Mouse (Mus musculus): ENCODE results near the gene Telo2. TPM values are rescaled to one million over a fixed set of nuclear protein-coding genes. Genes with fewer than 3 reads are reported as not detected.

The Telo2 gene
- total RNA-seq, 2 experiments from 2014 or later: 11.1 to 14.5 TPM

DNA sequence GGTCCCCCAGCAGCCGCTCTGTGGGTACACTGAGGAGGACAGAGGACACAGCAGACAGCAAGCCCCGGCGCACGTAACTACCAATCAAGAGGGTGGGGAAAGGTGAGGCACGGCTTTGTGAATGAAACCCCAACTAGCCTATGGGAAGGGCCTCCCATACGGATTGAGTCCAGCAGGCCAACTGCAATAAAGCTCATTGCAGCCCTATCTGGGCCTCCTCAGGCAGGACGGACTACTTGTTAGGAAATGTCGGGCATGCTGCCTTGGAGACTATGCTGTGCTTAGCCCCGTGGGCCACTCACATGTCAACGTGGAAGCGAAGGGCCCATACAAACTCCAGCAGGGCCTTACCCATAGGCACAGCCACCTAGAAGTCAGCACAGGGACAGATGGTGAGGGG, 14.4 kb downstream of the Telo2 start:
- no peak for DNase-seq

DNA sequence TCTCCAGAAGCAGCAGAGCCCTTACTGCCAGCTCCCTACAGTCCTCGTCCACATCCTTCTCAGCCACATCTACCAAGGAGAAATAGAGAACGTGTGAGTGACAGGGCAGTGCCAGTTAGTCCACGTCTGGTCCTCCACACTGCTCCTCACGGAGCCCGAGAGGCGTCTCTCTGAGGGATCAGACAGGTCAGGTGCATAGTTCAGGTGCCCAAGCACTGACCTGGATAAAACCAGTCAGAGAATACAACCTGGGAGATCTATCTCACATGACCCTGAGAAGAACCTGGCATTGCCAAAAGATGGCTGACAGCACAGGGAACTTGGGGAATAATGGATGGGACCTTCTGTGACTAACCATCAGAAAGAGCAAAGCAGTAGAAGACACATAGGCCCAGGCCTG, 15.7 kb downstream of the Telo2 start:
- DNase-seq: no peak

DNA sequence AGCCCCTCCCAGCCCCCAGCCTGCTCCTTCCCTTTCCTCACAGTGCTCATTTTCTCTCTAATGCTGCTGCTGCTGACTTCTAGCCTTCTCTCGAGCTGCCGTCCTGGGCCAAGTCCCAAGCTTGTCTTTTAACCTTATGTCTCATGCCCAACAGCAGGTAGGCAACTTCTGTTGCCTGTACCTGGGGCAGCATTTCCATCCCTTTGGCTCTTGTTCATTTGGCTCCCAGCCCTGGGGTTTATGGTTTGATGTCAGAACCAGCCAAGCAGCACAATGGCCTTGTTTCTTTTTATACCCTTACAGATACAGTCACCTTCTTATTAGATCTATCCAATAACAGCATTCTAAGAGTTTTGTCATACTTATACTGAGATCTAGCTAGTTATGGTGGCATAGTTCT, 19.5 kb downstream of the Telo2 start:
- DNase-seq: no peak

DNA sequence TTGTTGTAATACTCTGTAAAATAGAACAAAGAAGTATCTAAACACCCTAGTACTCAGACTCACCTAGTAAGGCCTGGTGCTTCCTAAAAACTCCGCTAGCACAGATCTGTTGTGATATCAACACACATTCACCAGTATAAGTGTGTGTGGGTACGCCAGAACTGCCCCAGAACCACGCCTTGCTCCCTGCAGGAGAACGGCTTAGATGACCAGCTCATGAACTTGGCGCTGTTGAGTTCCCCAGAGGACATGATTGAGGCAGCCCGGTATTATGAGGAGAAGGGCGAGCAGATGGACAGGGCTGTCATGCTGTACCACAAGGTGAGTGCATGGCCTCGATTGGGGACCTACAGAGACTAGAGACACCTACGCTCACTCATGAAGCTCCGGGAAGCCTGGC, 25.3 kb downstream of the Telo2 start:
- no peak for DNase-seq

DNA sequence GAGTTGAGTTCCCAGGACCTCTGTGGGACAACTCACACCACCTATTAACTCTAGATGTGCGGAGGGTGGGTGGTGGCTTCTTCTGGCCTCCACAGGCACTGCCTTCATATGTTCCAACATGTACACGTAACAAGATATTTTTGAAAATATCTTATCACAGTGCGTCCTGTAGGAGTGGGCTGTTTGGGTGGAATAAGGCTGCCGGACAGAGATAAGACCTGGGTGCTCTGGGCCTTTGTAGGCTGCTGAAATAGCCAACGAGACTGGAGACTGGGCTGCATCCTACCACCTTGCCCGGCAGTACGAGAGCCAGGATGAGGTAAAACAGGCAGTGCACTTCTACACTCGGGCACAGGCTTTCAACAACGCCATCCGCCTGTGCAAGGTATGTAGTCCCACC, 26.6 kb downstream of the Telo2 start:
- DNase-seq: no peak

DNA sequence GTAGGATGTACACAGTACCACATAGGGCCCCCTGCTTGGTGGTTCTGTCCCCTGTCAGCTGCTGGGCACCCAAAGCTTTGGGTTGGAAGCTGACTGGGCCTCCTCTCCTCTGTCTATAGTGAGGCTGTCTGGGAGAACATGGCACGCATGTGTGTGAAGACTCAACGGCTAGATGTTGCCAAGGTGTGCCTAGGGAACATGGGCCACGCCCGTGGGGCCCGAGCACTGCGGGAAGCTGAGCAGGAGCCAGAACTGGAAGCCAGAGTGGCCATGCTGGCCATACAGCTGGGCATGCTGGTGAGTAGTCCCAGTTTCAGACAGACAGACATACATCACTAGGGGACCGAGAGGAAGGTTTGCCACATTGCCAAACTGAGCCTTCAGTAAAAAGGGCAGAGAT, 29.0 kb downstream of the Telo2 start:
- DNase-seq: no peak

DNA sequence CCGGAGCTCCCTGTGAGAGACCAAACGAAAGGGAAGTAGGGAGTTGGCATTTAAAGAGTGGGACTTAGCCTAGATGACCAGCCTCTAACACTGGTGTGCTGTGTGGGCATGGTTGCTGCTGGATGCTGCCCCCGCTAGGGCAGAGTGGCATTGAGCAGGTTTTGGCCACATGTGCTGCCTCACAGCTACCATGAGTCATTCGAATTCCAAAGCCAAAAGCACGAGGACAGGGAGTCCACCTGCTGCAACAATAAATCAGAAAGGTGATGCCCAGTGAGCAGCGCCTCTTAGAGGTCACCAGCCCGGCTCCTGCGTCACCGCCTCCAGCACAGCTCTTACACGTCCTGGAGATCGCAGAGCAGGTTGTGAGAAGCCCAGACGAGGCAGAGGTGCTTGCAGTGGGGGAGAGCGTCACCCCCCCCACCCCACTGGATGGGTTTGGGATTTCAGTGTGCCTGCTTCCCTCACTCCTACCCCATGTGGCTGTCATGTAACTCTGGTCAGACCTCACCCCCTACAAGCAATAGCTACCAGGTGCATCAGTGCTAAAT, 30.9 kb downstream of the Telo2 start:
- no peak for DNase-seq

DNA sequence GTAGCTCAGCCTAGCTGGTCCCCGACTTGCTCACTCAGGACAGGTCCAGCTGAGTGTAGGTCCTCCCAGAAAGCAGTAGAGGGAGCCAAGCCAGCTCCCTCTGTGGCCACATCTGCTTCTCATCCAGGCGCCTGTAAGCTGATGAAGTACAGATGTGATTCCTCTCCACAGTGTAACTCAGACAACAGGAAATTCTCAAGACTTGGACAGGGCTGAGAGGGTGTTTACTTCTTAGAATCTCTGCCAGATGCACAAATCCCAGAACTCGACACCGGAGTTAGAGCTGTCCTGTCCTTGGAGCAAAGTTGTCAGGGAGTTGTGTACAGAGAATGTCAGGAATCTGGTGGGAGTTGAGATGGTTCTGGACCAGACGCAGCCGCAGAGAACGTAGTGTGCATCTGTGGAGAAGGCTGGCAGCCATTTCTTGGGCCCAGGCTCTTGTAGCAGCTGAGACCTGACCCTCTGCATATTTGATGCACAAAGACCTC, 32.3 kb downstream of the Telo2 start, which contains the start of gene Tmem204:
Gene Tmem204, minus strand, starts transcription at position 148 of the 488 bp plus-strand sequence.
- peak; percentile 83 to 93 for DNase-seq

DNA sequence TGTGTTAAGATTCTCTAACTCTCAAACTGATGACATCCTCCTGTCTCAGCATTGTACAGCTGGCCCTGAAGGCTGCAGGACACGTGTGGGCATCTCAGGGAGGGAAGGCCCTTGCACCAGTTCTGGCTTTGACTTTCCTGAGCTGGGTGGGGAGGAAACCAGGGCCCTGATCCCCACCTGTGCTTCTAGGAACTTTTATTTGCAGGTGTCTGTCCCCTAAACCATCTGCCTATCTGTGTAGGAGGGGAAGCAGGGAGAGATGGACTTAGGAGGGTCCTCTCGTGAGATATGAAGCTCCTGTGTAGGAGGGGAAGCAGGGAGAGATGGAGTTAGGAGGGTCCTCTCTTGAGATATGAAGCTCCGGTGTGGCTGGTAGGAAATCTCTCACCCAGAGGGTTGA, 32.9 kb downstream of the Telo2 start:
- no peak for DNase-seq

DNA sequence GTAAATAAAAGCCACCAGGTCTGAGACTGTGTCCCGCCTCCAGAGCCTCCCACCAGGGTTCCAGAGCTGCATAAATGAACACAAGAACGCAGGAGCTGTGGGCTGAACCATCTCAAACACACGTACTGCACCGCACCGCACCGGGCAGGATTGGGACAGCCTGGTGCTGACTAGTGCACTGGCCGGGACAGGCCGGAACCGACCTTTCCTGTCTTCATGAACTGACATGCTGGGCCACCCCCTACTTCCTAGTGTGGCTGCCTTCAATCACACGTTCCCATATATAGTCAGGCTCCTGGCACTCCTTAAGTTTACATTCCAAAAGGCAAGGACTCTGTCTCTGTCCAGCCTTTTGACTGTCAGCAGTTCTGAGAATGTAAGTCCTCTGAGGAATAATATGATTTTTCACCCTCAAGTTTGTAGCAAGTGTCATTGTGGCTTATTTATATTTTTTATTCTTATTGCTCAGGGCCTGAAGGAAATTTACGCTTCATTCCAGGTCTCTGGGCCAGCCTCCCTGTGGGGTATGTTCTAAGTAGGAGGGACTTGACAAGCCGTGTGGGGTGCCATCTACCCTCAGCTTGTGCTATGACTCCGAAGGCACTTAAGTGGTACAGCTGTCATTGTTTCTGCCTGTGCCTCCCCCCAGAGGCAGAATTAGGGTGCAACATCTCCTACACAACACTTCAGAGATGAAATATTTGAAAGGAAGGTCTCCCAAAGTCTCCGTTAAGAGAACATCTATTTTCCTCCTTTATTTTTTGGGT, 33.5 kb downstream of the Telo2 start:
- peak; percentile 55 to 73 for DNase-seq

DNA sequence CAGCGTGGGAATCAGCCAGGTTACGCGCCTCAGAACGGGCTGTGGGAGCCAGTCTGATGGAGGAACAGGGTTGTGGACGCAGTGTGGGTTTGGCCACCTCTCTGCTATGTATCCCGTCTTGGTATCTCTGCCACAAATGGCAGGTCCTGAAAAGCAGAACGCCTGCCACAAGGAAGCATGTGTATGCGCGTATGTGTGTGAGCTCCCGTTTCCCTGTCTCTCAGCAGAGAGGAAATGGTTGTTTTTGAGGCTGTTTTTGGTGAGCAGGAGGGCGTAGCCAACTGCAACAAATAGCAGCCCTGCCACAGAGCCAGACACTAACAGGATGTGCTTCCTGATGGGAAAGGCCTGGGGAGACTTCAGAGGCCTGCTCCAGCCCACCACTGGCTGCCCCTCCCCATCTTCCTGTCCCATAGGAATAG, 34.8 kb downstream of the Telo2 start:
- DNase-seq: peak; percentile 87 to 93

DNA sequence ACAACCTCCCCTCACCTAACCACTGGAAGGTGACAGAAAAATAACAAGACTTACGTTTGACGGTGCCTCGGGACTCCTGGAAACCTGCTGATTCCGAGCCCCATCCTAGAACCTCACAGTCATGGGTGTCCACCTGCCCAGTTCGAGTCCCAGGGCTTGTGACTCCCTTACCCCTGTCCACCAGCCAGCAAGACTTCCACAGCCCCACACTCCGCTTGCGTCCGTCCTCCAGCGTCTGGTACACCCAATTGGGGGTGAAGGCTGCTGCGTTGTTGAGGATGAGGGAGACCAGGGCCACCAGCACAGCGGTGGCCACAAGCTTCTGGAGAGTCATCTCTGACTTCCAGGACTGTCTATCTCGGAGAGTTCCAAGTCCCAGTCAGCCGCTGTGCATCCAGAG, 35.6 kb downstream of the Telo2 start:
- DNase-seq: no peak

DNA sequence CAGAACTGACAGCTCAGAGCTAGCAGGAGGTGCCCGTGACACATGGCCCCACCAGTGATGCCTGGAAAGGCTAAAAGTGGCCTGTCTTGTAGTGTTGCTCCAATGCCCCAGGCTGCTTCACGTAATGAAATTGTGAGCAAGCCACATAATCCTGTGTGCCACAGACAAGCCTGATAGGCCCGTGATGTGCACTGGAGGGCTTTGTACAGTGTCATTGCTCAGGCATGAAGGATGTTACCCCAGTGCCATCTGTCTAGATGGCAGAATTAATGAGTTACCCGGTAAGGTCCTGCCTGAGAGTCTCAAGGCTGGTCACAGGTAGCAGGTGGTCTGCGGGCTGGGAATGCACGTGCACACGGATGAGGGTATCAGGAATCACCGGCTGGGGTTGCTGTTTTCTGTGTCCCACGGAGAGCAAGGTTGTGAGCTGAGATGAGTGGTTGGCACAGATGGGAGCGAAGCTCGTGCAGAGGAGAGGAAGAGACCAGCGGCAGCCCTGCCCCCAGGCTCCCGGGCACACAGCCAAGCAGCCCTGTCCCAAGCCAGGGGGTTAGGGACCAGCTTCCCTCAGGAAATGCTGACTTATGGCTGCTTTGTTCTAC, 37.9 kb downstream of the Telo2 start:
- DNase-seq: peak; percentile 83 to 87

DNA sequence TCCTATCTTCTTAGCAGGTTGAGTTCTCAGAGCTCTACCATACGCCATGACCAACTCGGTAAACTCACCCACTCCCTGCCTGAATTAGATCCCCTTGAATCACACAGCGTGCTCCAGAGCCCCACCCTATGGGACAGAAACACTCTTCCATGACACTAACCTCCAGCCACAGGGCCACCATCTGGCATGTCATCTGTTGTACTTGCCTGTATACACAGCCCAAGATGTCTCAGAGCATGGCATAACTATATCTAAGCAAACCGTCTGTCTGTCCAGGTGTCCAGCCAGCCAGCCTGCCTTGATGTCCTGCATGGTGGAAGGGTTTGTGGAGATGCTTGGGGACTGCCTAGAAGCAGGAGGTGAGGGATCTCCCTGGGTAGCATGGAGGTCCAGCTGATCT, 38.9 kb downstream of the Telo2 start:
- no peak for DNase-seq

DNA sequence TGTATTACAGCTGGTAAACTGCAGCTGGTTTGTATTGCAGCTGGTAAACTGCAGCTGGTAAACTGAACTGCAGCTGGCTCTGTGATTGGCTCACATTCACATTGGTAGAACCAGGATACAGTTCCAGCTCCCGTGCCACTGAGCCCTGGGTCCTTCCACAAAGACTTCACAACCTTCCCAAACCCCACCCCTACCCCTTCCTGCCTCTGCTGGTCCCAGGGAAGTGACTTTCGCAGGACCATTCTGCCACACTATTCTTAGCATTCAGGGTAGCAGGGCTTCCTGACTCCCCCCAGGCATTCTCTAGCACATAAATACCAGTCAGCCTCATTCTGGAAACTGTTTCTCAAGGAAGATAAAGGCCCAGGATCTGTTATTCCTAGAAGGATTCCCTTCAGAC, 47.1 kb downstream of the Telo2 start:
- DNase-seq: peak in 1 of 2 experiments; percentile 45

DNA sequence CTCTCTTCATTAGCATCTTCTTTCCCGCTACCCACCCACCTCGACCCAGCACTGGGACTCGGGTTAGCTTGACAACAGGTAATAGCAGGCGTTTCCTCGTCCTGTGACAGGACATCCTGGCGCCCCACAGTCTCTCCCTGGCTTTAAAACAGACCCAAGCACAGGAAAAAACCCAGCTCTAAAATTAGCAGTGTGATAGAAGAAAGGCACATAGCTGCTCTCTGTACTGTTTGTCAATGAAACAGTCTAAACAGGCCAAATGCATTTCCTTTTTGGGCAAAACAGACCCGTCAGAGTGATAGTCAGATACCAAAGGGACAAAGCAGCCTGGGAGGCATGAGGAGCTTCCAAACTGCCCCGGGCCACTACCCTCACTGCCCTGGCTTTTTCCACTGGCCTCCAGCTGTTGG, 48.3 kb downstream of the Telo2 start:
- DNase-seq: peak; percentile 76 to 90

DNA sequence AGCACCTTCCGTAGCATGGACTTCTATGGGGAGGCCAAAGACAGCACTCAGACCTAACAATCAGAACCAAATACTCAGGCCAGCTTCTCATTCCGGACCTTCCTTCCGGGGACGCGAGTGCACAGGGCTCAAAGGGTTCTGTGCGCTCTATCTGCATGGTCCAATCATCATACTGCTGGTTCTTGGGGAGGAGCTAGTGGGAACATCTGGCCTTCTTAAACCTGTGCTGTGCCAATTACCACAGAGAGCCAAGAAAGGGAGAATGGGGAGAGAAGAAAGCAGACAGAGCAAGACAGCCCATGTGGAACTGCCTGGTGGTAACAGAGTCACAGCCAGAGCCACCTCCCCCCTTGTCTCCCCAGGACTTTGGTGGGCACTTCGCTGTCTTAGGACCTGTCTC, 49.2 kb downstream of the Telo2 start:
- DNase-seq: peak; percentile 60 to 68

DNA sequence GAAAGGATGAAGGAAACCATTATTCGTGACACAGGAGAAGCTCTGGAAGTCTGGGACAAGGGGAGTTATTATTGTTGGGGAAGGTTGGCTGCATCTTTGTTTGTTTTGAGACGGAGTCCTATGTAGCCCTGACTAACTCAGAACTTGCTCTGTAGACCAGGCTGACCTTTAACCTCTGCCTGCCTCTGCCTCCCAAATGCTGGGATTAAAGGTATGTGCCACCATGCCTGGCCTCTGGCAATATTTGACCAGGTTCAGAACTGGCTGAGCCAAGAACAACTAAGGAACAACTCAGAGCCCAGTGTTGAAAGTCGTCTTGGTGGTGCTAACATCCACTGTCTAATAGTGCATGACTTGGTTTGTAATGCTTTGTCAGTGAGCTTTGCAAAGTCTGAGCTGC, 50.6 kb downstream of the Telo2 start:
- DNase-seq: no peak

DNA sequence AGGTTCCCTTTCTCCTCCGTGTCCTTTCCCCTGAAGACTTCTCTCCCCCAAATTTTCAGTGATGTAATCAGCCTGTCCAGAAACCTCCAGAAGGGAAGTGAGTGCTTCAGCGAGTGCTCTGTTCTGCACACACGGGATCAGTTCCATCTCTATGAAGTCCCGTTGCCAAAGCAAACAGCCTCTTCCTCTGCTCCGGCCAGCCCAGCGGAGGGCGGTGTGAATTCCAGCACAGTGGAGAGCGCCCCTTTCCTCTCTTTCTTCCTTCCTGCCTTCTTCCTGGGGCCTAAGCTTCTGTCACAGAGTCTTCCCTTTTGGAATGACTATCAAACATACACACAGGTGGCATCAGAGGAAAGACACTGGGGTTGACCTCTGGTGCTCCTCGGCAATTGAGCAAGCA, 51.4 kb downstream of the Telo2 start:
- peak; percentile 86 to 94 for DNase-seq

DNA sequence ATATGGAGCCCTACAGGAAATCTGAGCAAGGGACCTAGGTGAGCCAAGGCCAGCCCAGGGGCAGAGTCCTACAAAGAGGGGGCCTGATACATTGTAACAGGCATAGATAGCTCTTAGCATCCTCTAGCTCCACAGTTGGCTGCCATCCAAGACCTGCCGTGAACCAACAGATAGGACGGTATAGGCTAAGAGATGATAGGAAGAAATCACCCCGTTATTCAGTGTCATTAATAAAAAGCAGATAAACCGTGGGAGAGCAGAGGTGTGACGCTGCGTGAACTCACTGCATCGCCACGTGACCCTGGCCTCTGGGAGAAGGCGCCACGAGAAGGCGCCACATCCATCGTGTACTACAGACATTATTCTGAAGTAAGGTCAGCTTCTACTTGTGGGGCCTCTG, 51.9 kb downstream of the Telo2 start:
- no peak for DNase-seq

DNA sequence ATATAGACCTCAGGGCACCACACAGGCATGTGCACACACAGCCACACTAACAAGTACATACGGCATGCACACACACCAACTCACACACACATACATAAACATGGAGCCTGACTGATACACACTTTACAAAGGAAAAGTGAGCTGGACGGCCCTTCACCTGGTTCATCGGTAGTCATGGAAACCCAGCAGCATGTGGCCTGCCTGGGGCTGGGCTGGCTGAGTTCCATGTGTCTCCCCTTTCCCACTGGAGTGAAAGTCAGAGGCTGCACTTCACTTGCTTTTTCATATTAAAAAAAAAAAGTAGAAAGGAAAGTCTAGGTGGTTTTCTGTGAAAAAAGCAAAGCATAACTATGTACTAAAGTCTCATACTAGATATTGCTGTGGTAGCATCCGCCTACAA, 52.5 kb downstream of the Telo2 start:
- DNase-seq: no peak

DNA sequence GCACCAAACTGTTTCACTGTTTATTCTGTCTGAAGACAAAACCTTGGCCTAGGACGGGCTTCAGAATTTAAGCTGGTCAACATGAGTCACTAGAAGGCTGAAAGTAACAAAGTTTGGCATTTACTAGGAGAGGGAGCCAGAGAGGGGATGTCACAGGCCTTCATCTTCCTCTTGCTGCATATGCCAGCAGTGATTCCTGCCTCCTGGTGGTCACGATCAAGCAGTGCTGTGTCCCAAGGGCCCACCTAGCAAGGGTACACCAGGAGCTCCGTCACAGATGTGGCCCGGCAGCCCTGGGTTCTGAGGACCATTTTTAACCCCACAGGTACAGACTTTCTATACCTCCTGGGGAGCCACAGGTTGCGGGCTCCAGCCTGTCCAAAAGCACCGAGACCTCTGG, 58.7 kb downstream of the Telo2 start:
- DNase-seq: no peak

DNA sequence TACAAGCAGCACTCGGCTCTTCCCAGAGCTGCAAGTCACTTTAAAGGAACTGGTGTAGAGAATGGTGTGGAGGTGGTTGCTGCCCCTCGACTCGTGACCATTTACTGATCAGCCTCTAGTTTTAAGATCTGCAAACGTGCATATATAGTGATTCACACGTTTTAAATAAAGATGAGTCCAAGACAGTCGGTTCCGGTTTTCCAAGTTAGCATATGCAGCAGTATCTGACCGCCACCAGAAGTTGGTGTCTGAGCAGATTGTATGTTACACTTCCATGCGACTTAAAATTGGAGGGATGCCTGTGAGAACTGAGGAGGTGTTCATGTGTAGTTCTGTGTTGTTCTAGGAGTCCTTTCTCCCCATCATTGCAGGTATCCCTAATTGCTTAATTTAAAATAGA, 62.5 kb downstream of the Telo2 start:
- no peak for DNase-seq

All from heart, adult 18-20 months (tissue).